Mouse (Mus musculus) liver, embryonic 11.5 days (tissue): ENCODE measurements around the gene Prom2. TPM values are rescaled to one million over a fixed set of nuclear protein-coding genes. Genes with fewer than 3 reads are reported as not detected.

ENCODE experiments used
- ATAC-seq: fragments of 200-750 bp; cut with Nextera tagmentation; replicated peaks from 2 replicates; pipeline ENCODE4 v1.8.0; 2017; ENCODE audit warnings: moderate number of reproducible peaks, mild to moderate bottlenecking, moderate TSS enrichment, moderate library complexity; ENCODE audit not compliant: low FRiP score
- DNase-seq: peaks from one replicate; pipeline ENCODE4 v3.0.0-alpha.2; 2017; ENCODE audit warnings: low spot score
- H3K27ac ChIP-seq: fragments of 300-500 bp; sonication (generic); 2 replicates; pipeline ENCODE4 v1.5.1; 2014; ENCODE audit warnings: mild to moderate bottlenecking, low read depth, low read length, control low read depth
- H3K27me3 ChIP-seq: fragments of 300-500 bp; sonication (generic); replicated peaks from 2 replicates; pipeline ENCODE4 v1.6.1; 2014; ENCODE audit warnings: low read length, mixed read lengths; ENCODE audit not compliant: control insufficient read depth, insufficient read depth
- H3K36me3 ChIP-seq: fragments of 300-500 bp; sonication (generic); 2 replicates; pipeline ENCODE4 v1.6.1; 2014; ENCODE audit warnings: mild to moderate bottlenecking, low read length, moderate library complexity, mixed read lengths; ENCODE audit not compliant: control insufficient read depth, insufficient read depth
- H3K4me1 ChIP-seq: fragments of 300-500 bp; sonication (generic); replicated peaks from 2 replicates; pipeline ENCODE4 v1.6.1; 2014; ENCODE audit warnings: low read length, mixed read lengths; ENCODE audit not compliant: control insufficient read depth, insufficient read depth
- H3K4me2 ChIP-seq: fragments of 300-500 bp; sonication (generic); 2 replicates; pipeline ENCODE4 v1.6.1; 2014; ENCODE audit warnings: mild to moderate bottlenecking, control low read depth, moderate library complexity
- H3K4me3 ChIP-seq: fragments of 300-500 bp; sonication (generic); 2 replicates; pipeline ENCODE4 v1.5.1; 2014; ENCODE audit warnings: low read depth, low read length, control low read depth
- H3K9ac ChIP-seq: fragments of 300-500 bp; sonication (generic); 2 replicates; pipeline ENCODE4 v1.6.1; 2014; ENCODE audit warnings: low read depth, low read length, control low read depth
- H3K9me3 ChIP-seq: fragments of 300-500 bp; sonication (generic); 2 replicates; pipeline ENCODE4 v1.6.1; 2016; ENCODE audit warnings: low read length, inconsistent platforms, mixed read lengths; ENCODE audit not compliant: control insufficient read depth
- WGBS: fragments of 180-500 bp; shearing (Covaris S2); extraction: QIAGEN DNeasy Blood & Tissue Kit; methylation state at CpG from one replicate; pipeline ENCODE4 v1.1.7; 2014; 5-methylcytosine and 5-hydroxymethylcytosine counted together
- polyA plus RNA-seq: library from polyadenylated mRNA; unstranded; fragments of >200 nt; fragmentation: Nextera tagmentation; extraction: Ambion mirVana; gene quantifications from 2 replicates; pipeline ENCODE4 v1.2.1, GENCODE M21; 2014

The Prom2 gene
- polyA plus RNA-seq, 1 experiment from 2014 or later, result 0.25 TPM

- Histone ChIP-seq H3K9me3 (no peaks in the 10 kb centered on the region), H3K4me1 (peaks cover 7% of the 10 kb centered on the region), H3K4me3 (no peak overlapping the region), H3K9ac (no peak overlapping the region), H3K27me3 (peaks cover 24% of the 10 kb centered on the region), H3K4me2 (no peak overlapping the region), H3K27ac (no peak overlapping the region), H3K36me3 (no peaks in the 10 kb centered on the region)
- no peak for DNase-seq
- ATAC-seq, result no peak
Observed at GRCm38 (mm10) chr2:127520123-127520522, 21.1 kb downstream of the Prom2 start.

- DNase-seq, result no peak
- WGBS, result 71% methylated on average over 5 of the region's 5 CpGs
Observed at GRCm38 (mm10) chr2:127519308-127519707, 22.0 kb downstream of the Prom2 start.

GRCm38 (mm10) chr2:127518831-127519230, 22.4 kb downstream of the Prom2 start:
- no peak for ATAC-seq
- H3K9ac ChIP-seq, result no peak overlapping the region
- 44% methylated on average over 3 of the region's 3 CpGs for WGBS

More at GRCm38 (mm10) chr2:127519308-127519707, 22.0 kb downstream of the Prom2 start:
- ATAC-seq, result no peak
- no peak overlapping the region for H3K9ac ChIP-seq
- peaks cover 24% of the 10 kb centered on the region for H3K27me3 ChIP-seq
- H3K9me3 ChIP-seq, result no peaks in the 10 kb centered on the region
- no peak overlapping the region for H3K4me2 ChIP-seq
- H3K27ac ChIP-seq, result no peak overlapping the region
- H3K36me3 ChIP-seq, result no peaks in the 10 kb centered on the region
- no peak overlapping the region for H3K4me3 ChIP-seq
- peaks cover 7% of the 10 kb centered on the region for H3K4me1 ChIP-seq

GRCm38 (mm10) chr2:127518273-127518672, 23.0 kb downstream of the Prom2 start:
- no peak for ATAC-seq
- peaks cover 24% of the 10 kb centered on the region for H3K27me3 ChIP-seq
- no peaks in the 10 kb centered on the region for H3K36me3 ChIP-seq
- H3K4me3 ChIP-seq, result no peak overlapping the region
- no peak overlapping the region for H3K27ac ChIP-seq
- H3K4me1 ChIP-seq, result peaks cover 3% of the 10 kb centered on the region; the same call in 1 of the 2 replicates
- DNase-seq, result no peak
- H3K9ac ChIP-seq, result no peak overlapping the region
- H3K9me3 ChIP-seq, result no peaks in the 10 kb centered on the region
- H3K4me2 ChIP-seq, result no peak overlapping the region
- 36% methylated on average over 3 of the region's 3 CpGs for WGBS

More at GRCm38 (mm10) chr2:127518831-127519230, 22.4 kb downstream of the Prom2 start:
- Histone ChIP-seq H3K4me2 (no peak overlapping the region), H3K36me3 (no peaks in the 10 kb centered on the region), H3K27me3 (peaks cover 24% of the 10 kb centered on the region), H3K4me3 (no peak overlapping the region), H3K4me1 (peaks cover 3% of the 10 kb centered on the region), H3K27ac (no peak overlapping the region), H3K9me3 (no peaks in the 10 kb centered on the region)
- DNase-seq, result no peak

GRCm38 (mm10) chr2:127517081-127517480, 24.2 kb downstream of the Prom2 start:
- H3K4me2 ChIP-seq, result no peak overlapping the region
- DNase-seq (no peak), ATAC-seq (no peak)
- 77% methylated on average over 8 of the region's 8 CpGs for WGBS
- no peaks in the 10 kb centered on the region for H3K36me3 ChIP-seq
- no peak overlapping the region for H3K4me3 ChIP-seq
- peaks cover 3% of the 10 kb centered on the region; the same call in 1 of the 2 replicates for H3K4me1 ChIP-seq
- H3K9ac ChIP-seq, result no peak overlapping the region
- H3K9me3 ChIP-seq, result no peaks in the 10 kb centered on the region
- H3K27ac ChIP-seq, result no peak overlapping the region
- peaks cover 20% of the 10 kb centered on the region for H3K27me3 ChIP-seq

GRCm38 (mm10) chr2:127514380-127515124, 26.7 kb downstream of the Prom2 start:
- H3K9me3 ChIP-seq, result no peaks in the 10 kb centered on the region
- DNase-seq (no peak), ATAC-seq (no peak)
- no peak overlapping the region for H3K4me3 ChIP-seq
- H3K27me3 ChIP-seq, result peaks cover 5% of the 10 kb centered on the region; the same call in 1 of the 2 replicates
- no peaks in the 10 kb centered on the region for H3K36me3 ChIP-seq
- no peak overlapping the region for H3K4me2 ChIP-seq
- no peak overlapping the region for H3K27ac ChIP-seq
- whole genome bisulfite sequencing, result 79% methylated on average over 9 of the region's 9 CpGs
- H3K9ac ChIP-seq, result no peak overlapping the region
- no peaks in the 10 kb centered on the region for H3K4me1 ChIP-seq

GRCm38 (mm10) chr2:127513244-127513643, 28.0 kb downstream of the Prom2 start:
- Histone ChIP-seq H3K9me3 (no peaks in the 10 kb centered on the region), H3K36me3 (no peaks in the 10 kb centered on the region), H3K9ac (no peak overlapping the region), H3K4me3 (no peak overlapping the region), H3K4me1 (no peaks in the 10 kb centered on the region), H3K4me2 (no peak overlapping the region), H3K27ac (no peak overlapping the region), H3K27me3 (peaks cover 4% of the 10 kb centered on the region; the same call in 1 of the 2 replicates)
- ATAC-seq (no peak), DNase-seq (no peak)
- 48% methylated on average over 3 of the region's 3 CpGs for WGBS

- 39% methylated on average over 4 of the region's 4 CpGs for WGBS
- H3K9me3 ChIP-seq, result no peaks in the 10 kb centered on the region
- H3K27ac ChIP-seq, result no peak overlapping the region
- DNase-seq (no peak), ATAC-seq (no peak)
- H3K36me3 ChIP-seq, result no peaks in the 10 kb centered on the region
- no peaks in the 10 kb centered on the region for H3K4me1 ChIP-seq
- H3K4me2 ChIP-seq, result no peak overlapping the region
- no peaks in the 10 kb centered on the region for H3K27me3 ChIP-seq
- no peak overlapping the region for H3K9ac ChIP-seq
- H3K4me3 ChIP-seq, result no peak overlapping the region
Observed at GRCm38 (mm10) chr2:127511426-127511825, 29.8 kb downstream of the Prom2 start.
